Mouse (Mus musculus): ENCODE results near the gene B3gnt8. TPM values are rescaled to one million over a fixed set of nuclear protein-coding genes. Genes with fewer than 3 reads are reported as not detected.

Gene B3gnt8
- 8.2 TPM in 1 of 2 replicates, not detected in the other for total RNA-seq (2014; fragmentation: Nextera tagmentation)
- total RNA-seq (2017) = 0.19 and 0.46 TPM in 2 replicates

DNA sequence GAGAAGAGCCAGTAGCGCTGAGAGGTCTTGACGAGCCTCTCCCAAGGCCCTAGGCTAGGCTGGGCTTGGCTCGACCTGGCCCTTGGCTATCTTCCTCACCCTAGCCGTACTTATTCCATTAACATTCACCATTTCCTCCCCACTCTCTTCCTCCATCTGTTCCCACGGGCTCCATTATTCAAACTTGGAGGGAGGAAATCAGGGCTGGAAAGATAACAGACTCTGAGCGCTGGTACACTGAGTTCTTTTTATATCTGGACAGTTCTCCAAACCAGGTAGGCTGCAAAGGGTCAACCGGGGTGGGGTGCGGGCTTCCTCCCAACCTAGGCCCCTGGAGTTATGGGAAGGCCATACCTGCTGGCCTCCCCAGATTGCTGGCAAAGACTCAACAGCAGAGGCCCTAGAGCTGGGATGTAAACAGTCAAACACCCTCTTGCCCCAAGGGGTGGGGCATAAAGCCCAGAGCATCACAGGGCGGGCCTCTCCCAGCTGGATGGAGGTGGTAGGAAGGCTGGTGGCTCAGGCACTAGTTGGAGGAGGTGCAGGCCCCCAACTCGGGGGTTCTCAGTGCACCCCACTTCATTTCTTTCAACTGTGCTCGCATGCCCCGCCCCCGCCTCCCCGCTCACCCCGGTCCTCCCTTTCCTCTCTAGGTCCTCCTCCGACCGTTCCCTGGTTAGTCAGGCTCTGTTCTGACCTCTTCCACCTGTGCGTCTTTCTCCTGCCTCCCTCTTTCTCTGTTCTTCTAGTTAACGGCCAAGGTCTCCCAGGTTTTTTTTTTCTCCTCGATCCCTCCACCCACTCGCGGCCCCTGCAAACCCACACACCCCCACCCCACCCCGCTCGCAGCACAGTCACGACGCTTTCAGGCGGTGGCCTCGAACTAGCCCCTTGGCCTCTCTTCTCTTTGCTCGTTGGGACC lies at the start of gene B3gnt8:
Gene B3gnt8 (plus strand): TSS at position 146 of the 922 bp plus-strand sequence.
- ATAC-seq (replicated peaks; ENCODE audit: low FRiP score, low TSS enrichment, poor library complexity, severe bottlenecking) = peak; percentile 41; the same call in 1 of the 2 replicates

DNA sequence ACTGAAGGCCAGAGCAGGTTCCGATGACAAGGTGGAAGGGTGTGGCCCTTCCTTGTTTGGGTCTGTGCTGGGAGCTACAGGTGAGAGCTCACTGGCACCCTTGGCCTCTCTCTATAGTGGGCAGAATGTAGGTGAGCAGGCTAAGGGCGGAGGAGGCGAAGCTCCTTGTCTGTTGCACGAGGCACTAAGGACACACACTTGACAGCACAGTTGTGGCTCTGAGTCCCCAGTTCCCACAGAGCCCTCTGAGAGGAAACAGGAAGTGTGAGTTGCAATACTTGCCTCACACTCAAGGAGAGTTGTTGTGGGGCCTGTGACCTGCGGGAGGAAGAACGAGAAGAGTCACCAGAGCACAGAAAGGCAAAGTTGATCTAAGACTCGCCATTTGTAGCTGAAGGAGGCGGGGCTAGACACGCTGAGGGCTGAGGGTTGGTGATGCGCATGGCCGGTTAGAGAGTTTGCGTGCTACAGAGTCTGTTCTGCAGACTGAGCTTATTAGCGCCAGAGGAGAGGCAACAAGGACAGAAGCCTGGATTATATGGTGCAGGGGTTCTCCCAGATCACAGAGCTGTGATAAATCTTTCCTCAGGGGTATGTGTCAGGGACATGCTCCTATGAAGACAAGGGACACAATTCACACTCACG lies 49.5 kb upstream of the B3gnt8 start:
- ATAC-seq (replicated peaks; ENCODE audit: low FRiP score, low TSS enrichment, poor library complexity, severe bottlenecking) = peak; percentile 41; the same call in 1 of the 2 replicates

DNA sequence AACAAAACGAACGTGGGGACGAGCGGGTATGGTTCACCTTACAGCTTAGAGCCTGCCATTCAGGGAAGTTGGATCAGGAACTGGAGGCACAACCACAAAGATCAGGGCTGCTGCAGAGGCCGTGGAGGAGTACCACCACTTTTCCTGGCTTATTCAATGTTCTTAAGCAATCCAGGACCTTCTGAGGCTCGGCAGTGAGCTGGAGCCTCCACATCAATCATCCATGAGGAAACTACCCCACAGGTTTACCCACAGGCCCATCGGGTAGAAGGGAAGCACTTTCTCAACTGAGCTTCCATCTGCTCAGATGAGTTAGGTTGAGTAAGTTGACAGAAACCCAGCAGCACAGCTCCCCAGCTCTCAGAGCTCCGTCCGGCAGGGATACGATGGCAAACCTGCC lies 47.0 kb upstream of the B3gnt8 start:
- no peak for ATAC-seq (replicated peaks; ENCODE audit: low FRiP score, low TSS enrichment, poor library complexity, severe bottlenecking)

DNA sequence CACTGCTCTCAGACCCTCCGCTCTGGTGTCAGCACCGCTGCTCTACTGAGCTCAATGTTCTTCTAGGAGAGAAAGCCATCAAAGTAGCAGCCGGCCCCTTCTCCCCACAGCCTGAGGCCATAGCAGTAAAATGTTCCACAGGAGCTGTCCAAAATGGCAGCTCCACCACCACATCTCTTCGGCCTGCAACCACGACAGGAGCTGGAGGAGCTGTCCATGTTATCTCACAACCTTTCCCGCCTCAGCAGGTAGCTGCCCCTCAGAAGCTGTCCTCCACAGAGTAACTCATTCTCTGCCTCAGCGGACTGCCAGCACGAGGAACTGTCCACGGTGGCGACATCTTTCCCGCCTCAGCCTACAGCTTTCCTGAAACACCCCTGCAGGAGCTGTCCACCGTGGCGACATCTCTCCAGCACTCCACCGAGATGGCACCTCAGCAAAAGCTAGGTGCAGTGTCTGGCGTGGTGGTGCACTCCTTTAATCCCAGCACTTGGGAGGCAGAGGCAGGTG lies 44.1 kb upstream of the B3gnt8 start:
- ATAC-seq (replicated peaks; ENCODE audit: low FRiP score, low TSS enrichment, poor library complexity, severe bottlenecking) = no peak

DNA sequence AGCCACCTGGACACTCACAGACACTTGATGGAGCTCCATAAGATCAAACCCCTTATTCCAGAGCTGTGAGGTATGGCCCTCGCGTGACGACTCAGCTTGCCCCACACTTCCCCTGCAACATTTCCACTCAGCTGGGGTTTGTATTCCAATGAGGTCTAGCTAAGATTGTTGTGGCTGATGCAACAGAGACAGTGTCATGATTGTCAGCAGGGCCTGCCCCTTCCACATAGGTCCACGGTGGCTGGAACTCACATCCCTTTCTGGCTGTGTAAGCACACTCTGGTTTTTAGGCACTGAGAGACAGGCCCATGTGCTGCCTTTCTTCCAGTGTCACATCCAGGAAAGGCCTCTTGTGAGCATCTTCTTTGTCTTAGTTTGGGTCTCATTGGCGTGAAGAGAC lies 41.8 kb upstream of the B3gnt8 start:
- no peak for ATAC-seq (replicated peaks; ENCODE audit: low FRiP score, low TSS enrichment, poor library complexity, severe bottlenecking)

DNA sequence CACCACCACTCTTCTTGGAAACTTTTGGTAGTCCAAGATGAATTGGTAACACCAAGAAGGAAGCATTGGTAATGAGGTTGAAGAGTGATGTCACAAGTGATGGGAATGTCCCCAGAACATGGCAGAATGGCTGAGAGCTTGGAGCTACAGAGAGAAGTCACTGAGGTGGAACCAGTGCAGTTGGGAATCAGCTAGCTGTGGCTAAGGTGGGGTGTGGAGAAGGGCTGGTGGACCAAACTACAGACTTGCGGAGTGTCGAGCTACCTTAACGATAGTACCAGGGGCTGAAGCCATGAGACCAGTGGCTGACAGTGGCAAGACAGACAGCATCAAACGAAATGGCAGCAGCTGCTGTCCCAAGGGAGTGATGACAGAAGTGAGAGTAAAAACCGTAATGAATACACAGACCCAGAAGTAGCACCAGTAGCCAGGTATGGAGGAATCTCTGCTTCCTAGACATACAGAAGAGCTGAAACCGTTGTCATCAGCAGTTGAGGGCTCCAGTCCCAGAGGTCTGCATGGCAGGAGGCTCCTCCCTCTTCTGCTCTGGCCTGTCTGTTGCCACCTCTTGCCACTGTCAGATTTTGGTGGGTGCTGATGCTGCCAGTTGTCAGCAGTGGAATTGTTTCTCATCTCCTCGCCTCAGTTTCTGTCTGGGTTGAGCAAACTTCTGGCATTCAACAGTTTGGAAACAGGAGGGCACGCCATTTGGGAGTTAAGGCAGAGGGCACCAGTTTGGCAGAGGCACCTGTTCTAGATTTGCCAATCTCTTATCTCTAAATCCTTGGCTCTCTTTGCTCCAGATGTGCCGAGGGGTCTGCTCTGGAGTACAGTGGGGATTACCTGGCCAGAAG lies 40.9 kb upstream of the B3gnt8 start:
- ATAC-seq (replicated peaks; ENCODE audit: low FRiP score, low TSS enrichment, poor library complexity, severe bottlenecking) = no peak

DNA sequence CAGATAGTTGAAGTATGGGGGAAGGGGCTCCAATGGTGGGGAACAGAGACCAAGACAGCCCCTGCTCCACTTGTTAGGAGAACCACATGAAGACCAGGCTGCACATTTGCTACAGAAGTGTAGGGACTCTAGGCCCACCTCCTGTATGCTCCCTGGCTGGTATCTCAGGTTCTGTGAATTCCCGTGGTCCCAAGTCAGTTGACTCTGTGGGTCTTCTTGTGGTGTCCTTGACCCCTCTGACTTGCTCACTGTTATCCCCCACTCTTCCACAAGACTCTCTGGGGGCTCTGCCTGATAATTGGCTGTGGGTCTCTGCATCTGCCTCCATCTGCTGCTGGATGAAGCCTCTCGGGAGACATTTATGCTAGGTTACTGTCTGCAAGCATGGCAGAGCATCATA lies 35.2 kb upstream of the B3gnt8 start:
- ATAC-seq (replicated peaks; ENCODE audit: low FRiP score, low TSS enrichment, poor library complexity, severe bottlenecking) = no peak

DNA sequence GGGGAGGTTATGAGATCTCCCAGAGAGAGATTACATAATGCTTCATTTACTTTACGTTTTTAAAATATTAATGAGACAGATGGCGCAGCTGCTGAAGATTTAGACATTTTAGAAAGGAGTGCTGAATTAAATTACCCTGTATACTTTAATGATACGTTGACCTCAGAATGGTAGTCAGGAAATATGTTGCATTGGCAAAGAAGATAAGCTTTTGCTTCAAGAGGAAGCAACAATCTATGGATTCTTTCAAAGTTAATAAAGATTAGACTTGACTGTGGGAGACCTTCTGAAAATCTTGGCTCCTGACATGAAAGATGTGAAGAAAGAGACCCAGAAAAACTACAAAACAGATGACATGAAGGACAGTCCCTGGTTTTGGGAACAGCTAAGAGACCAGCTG lies 32.6 kb upstream of the B3gnt8 start:
- no peak for ATAC-seq (replicated peaks; ENCODE audit: low FRiP score, low TSS enrichment, poor library complexity, severe bottlenecking)

DNA sequence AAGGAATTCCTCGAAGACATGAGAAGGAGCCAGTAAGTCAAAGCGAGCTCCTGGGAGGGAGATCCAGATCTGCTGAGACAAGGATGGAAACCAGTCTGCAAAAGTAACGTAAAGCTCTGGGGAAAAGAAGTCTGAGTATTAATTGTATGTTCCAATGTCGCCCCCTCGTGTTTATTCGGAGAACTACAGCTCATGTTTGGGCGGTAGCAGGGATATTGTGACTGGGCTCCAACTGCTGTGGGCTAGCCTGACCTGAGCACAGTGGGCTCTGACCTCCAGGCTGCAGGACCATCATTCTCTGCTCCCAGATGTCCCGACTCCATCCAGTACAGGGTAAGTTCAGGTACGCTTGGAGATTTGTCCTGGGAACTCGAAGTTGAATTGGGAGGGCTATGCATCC lies 26.8 kb upstream of the B3gnt8 start:
- ATAC-seq (replicated peaks; ENCODE audit: low FRiP score, low TSS enrichment, poor library complexity, severe bottlenecking) = peak; percentile 90

DNA sequence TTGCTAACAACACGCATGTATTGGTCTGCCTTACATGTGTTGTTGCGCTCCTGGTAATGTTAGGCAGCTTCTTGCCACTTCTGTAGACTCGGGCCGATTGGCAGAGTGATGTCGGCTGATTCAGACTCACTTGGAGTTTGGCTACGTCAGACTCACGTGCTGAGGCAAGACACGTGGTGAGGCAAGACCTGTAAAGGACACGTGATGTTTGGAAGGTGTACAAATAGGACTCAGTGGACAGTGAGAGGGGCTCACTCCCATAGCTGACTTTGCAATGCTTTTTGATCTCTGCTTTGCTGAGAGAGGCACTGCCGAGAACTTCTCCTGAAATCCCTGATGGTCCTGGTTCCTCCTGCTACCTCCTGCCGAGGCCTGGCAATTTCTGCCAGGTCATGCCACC lies 25.8 kb upstream of the B3gnt8 start:
- no peak for ATAC-seq (replicated peaks; ENCODE audit: low FRiP score, low TSS enrichment, poor library complexity, severe bottlenecking)

DNA sequence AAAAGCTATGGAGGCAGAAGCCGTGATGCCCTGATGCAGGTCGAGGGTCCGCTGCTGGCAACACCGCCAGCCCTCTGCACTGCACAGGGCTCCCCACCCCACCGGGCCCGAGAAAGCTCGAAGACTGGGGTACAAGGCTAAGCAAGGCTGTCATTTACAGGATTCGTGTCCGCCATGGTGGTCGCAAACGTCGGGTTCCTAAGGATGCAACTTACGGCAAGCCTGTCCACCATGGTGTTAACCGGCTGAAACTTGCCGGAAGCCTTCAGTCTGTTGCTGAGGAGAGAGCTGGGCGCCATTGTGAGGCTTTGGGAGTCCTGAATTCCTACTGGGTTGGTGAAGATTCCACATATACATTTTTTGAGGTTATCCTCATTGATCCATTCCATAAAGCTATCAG lies 25.1 kb upstream of the B3gnt8 start:
- ATAC-seq (replicated peaks; ENCODE audit: low FRiP score, low TSS enrichment, poor library complexity, severe bottlenecking) = no peak

DNA sequence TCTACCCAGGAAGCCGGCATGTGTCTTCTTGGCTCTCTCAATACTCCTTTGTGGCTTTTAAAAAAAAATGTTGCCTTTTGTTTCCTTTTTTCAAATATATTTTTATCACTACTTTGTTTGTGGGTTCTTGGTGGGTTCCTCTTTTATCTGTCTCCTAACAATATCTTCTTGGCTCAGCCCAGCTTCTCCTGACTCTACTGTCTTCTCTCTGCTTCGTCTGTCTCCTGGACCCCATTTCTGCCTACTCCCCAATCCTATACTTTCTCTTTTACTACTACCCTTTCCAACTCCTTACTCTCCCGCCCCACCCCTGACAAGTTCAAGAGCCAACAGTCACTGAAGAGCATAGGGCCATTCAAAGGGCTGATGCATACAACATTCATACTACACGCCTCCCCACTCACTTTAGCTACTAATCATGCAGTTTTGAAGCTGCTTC lies 19.8 kb upstream of the B3gnt8 start:
- ATAC-seq (replicated peaks; ENCODE audit: low FRiP score, low TSS enrichment, poor library complexity, severe bottlenecking) = peak; percentile 49

DNA sequence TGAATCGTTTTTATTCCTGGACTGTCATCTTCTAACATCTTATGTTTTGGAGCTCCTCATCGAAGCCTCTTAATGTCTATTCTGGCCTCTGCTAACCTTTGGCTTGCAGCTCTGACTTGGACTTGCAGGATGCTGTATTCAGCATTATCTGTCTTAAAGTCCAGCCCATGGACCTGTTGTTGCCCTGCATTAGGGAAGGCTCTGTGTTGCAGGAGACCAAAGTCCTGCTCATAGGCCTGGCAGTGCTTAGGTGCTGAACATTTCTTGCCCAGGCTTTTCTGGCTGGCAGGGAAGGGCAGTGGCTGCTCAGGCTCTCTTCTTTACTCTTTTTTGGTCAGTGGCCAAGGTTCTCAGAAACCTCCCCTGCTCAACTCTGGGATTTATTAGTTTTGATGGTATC lies 19.3 kb upstream of the B3gnt8 start:
- ATAC-seq (replicated peaks; ENCODE audit: low FRiP score, low TSS enrichment, poor library complexity, severe bottlenecking) = no peak

DNA sequence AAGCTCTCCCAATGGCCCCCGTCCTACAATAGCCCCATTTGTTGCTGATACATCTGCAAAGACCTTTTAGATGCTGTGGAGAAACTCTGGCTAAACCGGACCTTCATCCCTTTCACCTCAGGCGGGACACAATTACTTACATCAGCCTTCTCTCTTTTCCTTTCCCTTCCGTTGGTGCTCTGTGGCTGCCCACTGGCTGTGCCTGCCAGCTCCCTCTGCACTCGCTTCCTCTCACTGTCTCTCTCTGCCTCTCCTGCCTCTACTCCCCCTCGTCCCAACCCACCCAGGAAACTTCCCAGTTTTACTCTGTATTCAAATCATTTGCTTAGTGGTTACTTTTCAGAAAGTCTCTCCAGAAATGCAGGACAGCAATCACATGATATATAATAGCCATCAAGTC lies 16.4 kb upstream of the B3gnt8 start:
- no peak for ATAC-seq (replicated peaks; ENCODE audit: low FRiP score, low TSS enrichment, poor library complexity, severe bottlenecking)

DNA sequence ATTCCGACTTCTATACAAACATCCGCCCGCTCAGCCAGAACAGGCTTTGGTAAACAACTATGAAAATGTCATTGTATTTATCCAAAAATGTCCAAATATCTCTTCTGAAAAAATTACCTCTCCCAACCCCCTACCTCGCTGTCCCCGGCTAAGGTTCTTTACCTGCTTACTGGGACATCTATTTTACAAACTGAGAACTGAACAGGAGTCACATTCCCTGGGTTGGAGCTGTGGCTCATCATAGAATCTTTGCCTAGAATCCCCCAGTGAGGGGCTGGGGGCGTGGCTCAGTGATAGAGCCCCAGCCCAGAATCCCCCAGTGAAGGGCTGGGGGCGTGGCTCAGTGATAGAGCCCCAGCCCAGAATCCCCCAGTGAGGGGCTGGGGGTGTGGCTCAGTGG lies 15.0 kb upstream of the B3gnt8 start:
- no peak for ATAC-seq (replicated peaks; ENCODE audit: low FRiP score, low TSS enrichment, poor library complexity, severe bottlenecking)

DNA sequence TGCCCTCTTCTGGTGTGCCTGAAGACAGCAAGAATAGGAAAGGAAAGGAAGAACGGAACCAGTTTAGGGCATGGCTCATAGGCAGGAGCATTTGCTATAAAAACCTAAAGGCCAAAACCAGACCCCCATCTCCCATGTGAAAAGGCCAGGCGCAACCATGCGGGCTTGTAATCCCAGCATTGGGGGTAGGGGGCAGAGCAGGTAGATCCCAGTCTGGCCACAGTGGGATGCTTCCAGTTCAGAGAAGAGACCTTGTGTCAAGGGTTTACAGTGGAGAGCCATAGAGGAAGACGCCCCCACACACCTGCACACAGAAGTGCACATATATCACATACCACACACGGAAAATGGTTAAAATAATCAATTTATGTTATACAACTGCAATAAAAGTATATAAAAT lies 12.4 kb upstream of the B3gnt8 start:
- no peak for ATAC-seq (replicated peaks; ENCODE audit: low FRiP score, low TSS enrichment, poor library complexity, severe bottlenecking)

DNA sequence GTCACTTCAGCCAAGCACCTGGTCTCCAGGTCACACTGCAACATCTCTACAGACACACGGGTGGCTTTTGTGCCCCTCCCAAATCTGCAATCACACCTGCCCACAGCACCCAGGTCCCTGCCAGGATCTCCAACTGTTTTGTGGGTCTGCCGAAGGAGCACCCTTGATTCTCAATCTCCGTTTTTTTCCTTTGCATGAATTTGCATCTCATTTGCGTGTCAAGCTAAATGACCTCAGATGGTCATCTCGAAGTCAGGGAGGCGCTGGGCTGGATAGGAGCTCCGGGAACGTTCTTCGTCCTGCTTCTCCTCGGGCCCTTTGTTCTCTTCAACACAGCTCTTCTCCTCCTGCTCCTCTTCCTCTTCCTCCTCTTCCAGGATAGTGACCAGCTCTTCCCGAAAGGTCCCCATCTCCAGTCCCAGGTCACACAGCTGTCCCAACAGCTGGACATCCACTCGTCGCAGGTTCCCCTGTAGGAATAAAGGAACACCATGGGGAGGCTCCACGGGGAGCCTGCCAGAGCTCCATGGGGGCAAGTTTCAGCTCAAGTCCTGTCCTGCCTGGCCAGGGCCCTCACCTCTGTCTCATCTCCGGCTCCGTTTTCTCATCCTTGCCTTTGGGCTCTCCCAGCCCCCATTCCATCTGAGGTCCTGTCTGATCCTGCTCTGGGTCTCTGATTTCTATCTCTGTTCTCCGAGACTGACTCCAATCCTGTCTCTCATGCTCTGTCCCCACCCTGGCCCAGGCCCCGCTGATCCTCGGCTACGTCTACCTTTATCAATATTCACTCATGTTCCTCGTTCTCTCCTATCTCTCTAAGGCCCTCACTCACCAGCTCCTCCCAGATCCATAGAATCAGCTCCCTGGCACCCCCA lies 11.4 kb upstream of the B3gnt8 start:
- no peak for ATAC-seq (replicated peaks; ENCODE audit: low FRiP score, low TSS enrichment, poor library complexity, severe bottlenecking)

DNA sequence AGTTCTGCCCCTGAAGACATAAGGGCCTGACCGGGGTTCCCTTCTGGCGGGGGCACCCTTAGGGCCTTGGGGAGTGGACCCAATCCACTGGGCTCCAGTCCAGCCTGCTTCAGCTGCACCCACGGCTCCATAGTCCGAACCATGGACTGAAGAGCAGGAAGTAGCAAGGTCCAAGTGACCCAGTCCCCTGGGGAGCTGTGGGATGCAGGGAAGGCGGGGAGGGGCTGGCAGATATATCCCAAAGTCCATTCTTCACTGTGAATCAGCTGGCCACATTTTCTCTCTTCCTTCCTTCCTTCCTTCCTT lies 10.8 kb upstream of the B3gnt8 start, which contains the start of gene Erich4:
Gene Erich4 (minus strand): TSS at position 187 of the 306 bp plus-strand sequence.
- ATAC-seq (replicated peaks; ENCODE audit: low FRiP score, low TSS enrichment, poor library complexity, severe bottlenecking) = no peak

Measured in megakaryocyte-erythroid progenitor cell, adult 5-6 weeks (primary cell).